Mouse (Mus musculus) MEL (cell line): ENCODE measurements around the gene Thsd7b. TPM values are rescaled to one million over a fixed set of nuclear protein-coding genes. Genes with fewer than 3 reads are reported as not detected.

Experiments used
- DNase-seq: peaks from one replicate; pipeline ENCODE4 v3.0.0; 2011; ENCODE audit warnings: low read depth, low spot score
- H3K27ac ChIP-seq: 2 replicates; pipeline ENCODE4 v1.5.1; 2012; ENCODE audit warnings: low read depth, mild to moderate bottlenecking, control low read depth, low read length, moderate library complexity; ENCODE audit not compliant: control insufficient read depth
- H3K27me3 ChIP-seq, 2 experiments: fragments of 150-350 bp in 1 of 2; sonication (generic) in 1 of 2; 2 replicates each; pipeline ENCODE4 v1.6.1; 2012; ENCODE audit warnings: low read length in 2 of 2, mild to moderate bottlenecking in 2 of 2, improper control_type of control experiment in 1 of 2, moderate library complexity in 1 of 2; ENCODE audit not compliant: insufficient read depth in 2 of 2, control insufficient read depth in 1 of 2
- H3K36me3 ChIP-seq, 2 experiments: 2 replicates each; pipeline ENCODE4 v1.6.1; 2012 to 2014; ENCODE audit warnings: low read length in 2 of 2, improper control_type of control experiment in 1 of 2, inconsistent platforms in 1 of 2, mild to moderate bottlenecking in 1 of 2; ENCODE audit not compliant: insufficient read depth in 2 of 2, control insufficient read depth in 1 of 2
- H3K4me1 ChIP-seq, 2 experiments: fragments of 150-350 bp in 1 of 2; sonication (generic) in 1 of 2; 2 replicates each; pipeline ENCODE4 v1.6.1; 2012; ENCODE audit warnings: low read length in 2 of 2, improper control_type of control experiment in 1 of 2, mild to moderate bottlenecking in 1 of 2; ENCODE audit not compliant: insufficient read depth in 2 of 2, control insufficient read depth in 1 of 2
- H3K4me3 ChIP-seq, 2 experiments: fragments of 150-350 bp in 1 of 2; sonication (generic) in 1 of 2; 2 replicates each; pipeline ENCODE4 v1.5.1; 2012; ENCODE audit warnings: low read depth in 2 of 2, low read length in 2 of 2, mild to moderate bottlenecking in 2 of 2, moderate library complexity in 2 of 2, control low read depth in 1 of 2, improper control_type of control experiment in 1 of 2; ENCODE audit not compliant: control insufficient read depth in 1 of 2, insufficient read depth in 1 of 2
- H3K79me2 ChIP-seq: 2 replicates; pipeline ENCODE4 v1.6.1; 2012; ENCODE audit warnings: mild to moderate bottlenecking, low read length, moderate library complexity; ENCODE audit not compliant: control insufficient read depth, poor library complexity, insufficient read depth
- H3K9ac ChIP-seq: 2 replicates; pipeline ENCODE4 v1.6.1; 2012; ENCODE audit warnings: low read depth, mild to moderate bottlenecking, control low read depth, low read length, moderate library complexity; ENCODE audit not compliant: control insufficient read depth, poor library complexity, severe bottlenecking
- H3K9me3 ChIP-seq: fragments of 150-350 bp; sonication (generic); replicated peaks from 2 replicates; pipeline ENCODE4 v1.6.1; 2012; ENCODE audit warnings: mild to moderate bottlenecking, low read length, improper control_type of control experiment, moderate library complexity; ENCODE audit not compliant: insufficient read depth
- BHLHE40 ChIP-seq: IDR thresholded peaks from 2 replicates; pipeline ENCODE4 v1.6.1; 2012; ENCODE audit warnings: low read depth, mild to moderate bottlenecking, inconsistent platforms, low read length, improper control_type of control experiment, borderline replicate concordance
- CHD1 ChIP-seq: IDR thresholded peaks from 2 replicates; pipeline ENCODE4 v1.6.1; 2012; ENCODE audit warnings: low read depth, mild to moderate bottlenecking, inconsistent platforms, low read length, improper control_type of control experiment
- ELF1 ChIP-seq: IDR thresholded peaks from 2 replicates; pipeline ENCODE4 v1.6.1; 2014; ENCODE audit warnings: low read depth, mild to moderate bottlenecking, inconsistent platforms, low read length, improper control_type of control experiment, moderate library complexity
- EP300 ChIP-seq, 2 experiments: IDR thresholded peaks; 2 replicates each; pipeline ENCODE4 v1.6.1; 2011; ENCODE audit warnings: improper control_type of control experiment in 2 of 2, low read length in 2 of 2, low read depth in 1 of 2, mild to moderate bottlenecking in 1 of 2
- GABPA ChIP-seq: IDR thresholded peaks from 2 replicates; pipeline ENCODE4 v1.6.1; 2012; ENCODE audit warnings: low read depth, mild to moderate bottlenecking, inconsistent platforms, low read length, improper control_type of control experiment, moderate library complexity
- GATA1 ChIP-seq: IDR thresholded peaks from 2 replicates; pipeline ENCODE4 v1.6.1; 2011; ENCODE audit warnings: low read depth, low read length, improper control_type of control experiment
- MEF2A ChIP-seq: IDR thresholded peaks from 2 replicates; pipeline ENCODE4 v1.6.1; 2014; ENCODE audit warnings: low read depth, mild to moderate bottlenecking, inconsistent platforms, low read length, improper control_type of control experiment; ENCODE audit not compliant: poor library complexity, insufficient replicate concordance, severe bottlenecking; ENCODE audit errors: extremely low read depth
- MYB ChIP-seq: IDR thresholded peaks from 2 replicates; pipeline ENCODE4 v1.6.1; 2011; ENCODE audit warnings: mild to moderate bottlenecking, low read depth, low read length, improper control_type of control experiment
- MYC ChIP-seq: IDR thresholded peaks from 2 replicates; pipeline ENCODE4 v1.6.1; 2011; ENCODE audit warnings: low read depth, mild to moderate bottlenecking, low read length, improper control_type of control experiment, moderate library complexity
- NELFE ChIP-seq: IDR thresholded peaks from 2 replicates; pipeline ENCODE4 v1.6.1; 2011; ENCODE audit warnings: low read depth, low read length, improper control_type of control experiment
- NRF1 ChIP-seq: IDR thresholded peaks from 2 replicates; pipeline ENCODE4 v1.6.1; 2014; ENCODE audit warnings: low read depth, mild to moderate bottlenecking, inconsistent platforms, low read length, improper control_type of control experiment, moderate library complexity; ENCODE audit not compliant: poor library complexity, insufficient read depth, severe bottlenecking
- POLR2A ChIP-seq, 2 experiments: IDR thresholded peaks; 2 replicates each; pipeline ENCODE4 v1.6.1; 2011 to 2012; ENCODE audit warnings: low read length in 2 of 2, mild to moderate bottlenecking in 2 of 2, control low read depth in 1 of 2, improper control_type of control experiment in 1 of 2, low read depth in 1 of 2, moderate library complexity in 1 of 2; ENCODE audit not compliant: control insufficient read depth in 1 of 2, insufficient read depth in 1 of 2, poor library complexity in 1 of 2
- POLR2AphosphoS2 ChIP-seq: IDR thresholded peaks from 2 replicates; pipeline ENCODE4 v1.6.1; 2011; ENCODE audit warnings: low read length, improper control_type of control experiment
- POLR2AphosphoS5 ChIP-seq: IDR thresholded peaks from 2 replicates; pipeline ENCODE4 v1.6.1; 2012; ENCODE audit warnings: low read depth, borderline replicate concordance, mild to moderate bottlenecking, inconsistent platforms, low read length, moderate library complexity, mixed read lengths
- RCOR1 ChIP-seq: IDR thresholded peaks from 2 replicates; pipeline ENCODE4 v1.6.1; 2012; ENCODE audit warnings: low read depth, mild to moderate bottlenecking, inconsistent platforms, low read length, improper control_type of control experiment
- SIN3A ChIP-seq: IDR thresholded peaks from 2 replicates; pipeline ENCODE4 v1.6.1; 2012; ENCODE audit warnings: low read length, improper control_type of control experiment, inconsistent platforms
- SMC3 ChIP-seq: IDR thresholded peaks from 2 replicates; pipeline ENCODE4 v1.6.1; 2011; ENCODE audit warnings: low read depth, low read length, improper control_type of control experiment
- TAL1 ChIP-seq: IDR thresholded peaks from 2 replicates; pipeline ENCODE4 v1.6.1; 2012; ENCODE audit warnings: mild to moderate bottlenecking, inconsistent platforms, low read length, moderate library complexity, mixed read lengths
- TBP ChIP-seq: IDR thresholded peaks from 2 replicates; pipeline ENCODE4 v1.8.0; 2011; ENCODE audit warnings: low read depth, low read length, improper control_type of control experiment
- TCF12 ChIP-seq: IDR thresholded peaks from 2 replicates; pipeline ENCODE4 v1.6.1; 2014; ENCODE audit warnings: low read depth, mild to moderate bottlenecking, inconsistent platforms, low read length, improper control_type of control experiment, moderate library complexity
- UBTF ChIP-seq: IDR thresholded peaks from 2 replicates; pipeline ENCODE4 v1.6.1; 2012; ENCODE audit warnings: low read depth, mild to moderate bottlenecking, inconsistent platforms, low read length, improper control_type of control experiment, moderate library complexity, borderline replicate concordance; ENCODE audit not compliant: insufficient read depth
- USF1 ChIP-seq: IDR thresholded peaks from 2 replicates; pipeline ENCODE4 v1.6.1; 2014; ENCODE audit warnings: low read depth, mild to moderate bottlenecking, inconsistent platforms, low read length, improper control_type of control experiment, moderate library complexity
- polyA plus RNA-seq, 2 experiments: library from polyadenylated mRNA; stranded (reverse) in 1 of 2; unstranded in 1 of 2; fragments of >175 nt in 1 of 2; fragments of >200 nt in 1 of 2; gene quantifications; 2 replicates each; pipeline versions ENCODE4 v1.2.1 to v1.2.4; 2012; ENCODE audit warnings: low replicate concordance in 2 of 2, low read depth in 1 of 2; ENCODE audit not compliant: insufficient read length in 2 of 2, insufficient read depth in 1 of 2, missing spikeins in 1 of 2
- total RNA-seq: library from RNA; depleted of rRNA; stranded (reverse); fragments of 300-350 nt; gene quantifications from 2 replicates; pipeline ENCODE4 v1.2.3, GENCODE M21; 2012

The Thsd7b gene
- total and polyA plus RNA-seq, 3 experiments = not detected

DNA sequence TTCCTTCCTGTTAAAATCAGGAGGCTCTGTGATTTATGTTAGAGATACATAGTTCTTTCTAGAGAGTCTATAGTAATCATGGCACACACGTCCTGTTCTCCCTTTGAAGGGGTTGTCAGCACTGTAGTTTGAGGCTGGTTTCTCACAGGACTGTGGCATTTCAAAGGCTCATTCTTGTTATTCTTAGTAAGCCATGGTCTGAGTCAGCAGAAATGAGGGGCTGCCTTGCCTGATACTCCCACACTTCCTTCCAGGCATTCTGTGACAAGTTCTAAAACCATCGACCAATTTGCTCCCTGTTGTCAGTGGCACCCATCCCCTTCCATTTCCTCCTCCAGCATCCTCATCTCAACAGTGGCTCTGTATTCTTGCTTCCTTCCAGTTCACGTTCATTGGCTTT is 384.9 kb downstream of the Thsd7b start:
- Histone ChIP-seq H3K9ac (no peak overlapping the region), H3K9me3 (no peaks in the 10 kb centered on the region), H3K27ac (no peak overlapping the region), H3K79me2 (no peaks in the 10 kb centered on the region), H3K4me1 (no peaks in the 10 kb centered on the region), H3K36me3 (no peaks in the 10 kb centered on the region), H3K4me3 (no peak overlapping the region), H3K27me3 (no peaks in the 10 kb centered on the region)
- no peak for DNase-seq
- TF ChIP-seq RCOR1 (no peak), TBP (no peak), MEF2A (no peak), SIN3A (no peak), EP300 (IDR thresholded peaks at IDR 0.05; ENCODE audit: low read depth in 1 of 2, low read length in 2 of 2) (no peak), USF1 (no peak), CHD1 (no peak), MYB (no peak), BHLHE40 (no peak), POLR2AphosphoS2 (no peak), POLR2A (IDR thresholded peaks at IDR 0.05; ENCODE audit: control insufficient read depth in 1 of 2, insufficient read depth in 1 of 2, low read depth in 1 of 2, low read length in 2 of 2, poor library complexity in 1 of 2) (no peak), SMC3 (no peak), NELFE (no peak), UBTF (no peak), NRF1 (no peak), ELF1 (no peak), POLR2AphosphoS5 (no peak), GATA1 (no peak)

DNA sequence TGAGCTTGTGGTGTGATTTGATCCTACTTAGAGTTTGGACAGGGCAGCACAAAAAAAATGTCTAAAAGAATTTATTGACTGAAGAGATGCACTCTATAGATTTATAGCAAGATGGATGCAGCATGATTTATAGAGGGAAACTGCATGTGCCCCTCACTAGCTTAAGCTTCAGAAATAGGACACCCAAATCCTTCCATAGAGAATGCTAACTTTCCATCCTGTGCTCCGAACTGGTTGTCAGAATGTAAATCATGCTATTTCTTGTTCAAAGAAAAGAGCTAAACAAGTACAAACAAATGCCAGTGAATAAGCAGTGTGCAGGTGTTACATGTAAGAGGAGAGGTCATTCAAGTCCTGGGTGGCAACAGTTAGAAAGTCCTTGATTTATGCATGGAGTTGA is 402.8 kb downstream of the Thsd7b start:
- no peaks in the 10 kb centered on the region for H3K9me3 ChIP-seq
- no peak overlapping the region for H3K9ac ChIP-seq
- no peak overlapping the region for H3K4me3 ChIP-seq
- no peaks in the 10 kb centered on the region for H3K36me3 ChIP-seq
- no peak for DNase-seq
- H3K79me2 ChIP-seq = no peaks in the 10 kb centered on the region
- no peak overlapping the region for H3K27ac ChIP-seq
- H3K27me3 ChIP-seq = no peaks in the 10 kb centered on the region
- H3K4me1 ChIP-seq = no peaks in the 10 kb centered on the region
- TF ChIP-seq TCF12 (no peak), CHD1 (no peak), NRF1 (no peak), GABPA (no peak), TAL1 (no peak), POLR2AphosphoS2 (no peak), MYC (no peak), ELF1 (no peak), MEF2A (no peak)
